Mouse (Mus musculus) heart, embryonic 11.5 days (tissue): ENCODE measurements around the gene Add3. TPM values are rescaled to one million over a fixed set of nuclear protein-coding genes. Genes with fewer than 3 reads are reported as not detected.
"Not testable (repeated sequence)": the region's sequence is repeated elsewhere in the genome, so short reads cannot be mapped to it uniquely, and the experiment has no call there.

Experiments
- ATAC-seq: fragments of 200-750 bp; cut with Nextera tagmentation; replicated peaks from 2 replicates; pipeline ENCODE4 v1.8.0; 2017; ENCODE audit warnings: moderate library complexity; ENCODE audit not compliant: insufficient number of reproducible peaks, low FRiP score, low TSS enrichment
- H3K27ac ChIP-seq: fragments of 300-500 bp; sonication (generic); 2 replicates; pipeline ENCODE4 v1.5.1; 2014; ENCODE audit warnings: mild to moderate bottlenecking, low read depth, low read length
- H3K27me3 ChIP-seq: fragments of 300-500 bp; sonication (generic); 2 replicates; pipeline ENCODE4 v1.6.1; 2014; ENCODE audit warnings: mild to moderate bottlenecking, low read length, mixed read lengths; ENCODE audit not compliant: control insufficient read depth, insufficient read depth
- H3K36me3 ChIP-seq: fragments of 300-500 bp; sonication (generic); 2 replicates; pipeline ENCODE4 v1.6.1; 2014; ENCODE audit warnings: mild to moderate bottlenecking, low read length, moderate library complexity, mixed read lengths; ENCODE audit not compliant: control insufficient read depth, insufficient read depth
- H3K4me1 ChIP-seq: fragments of 300-500 bp; sonication (generic); 2 replicates; pipeline ENCODE4 v1.6.1; 2014; ENCODE audit warnings: low read length; ENCODE audit not compliant: control insufficient read depth, insufficient read depth
- H3K4me2 ChIP-seq: fragments of 300-500 bp; sonication (generic); 2 replicates; pipeline ENCODE4 v1.6.1; 2014; ENCODE audit warnings: mild to moderate bottlenecking, moderate library complexity
- H3K4me3 ChIP-seq: fragments of 300-500 bp; sonication (generic); 2 replicates; pipeline ENCODE4 v1.5.1; 2014; ENCODE audit warnings: low read depth, low read length
- H3K9ac ChIP-seq: fragments of 300-500 bp; sonication (generic); 2 replicates; pipeline ENCODE4 v1.6.1; 2014; ENCODE audit warnings: mild to moderate bottlenecking, low read depth, low read length, moderate library complexity
- H3K9me3 ChIP-seq: fragments of 300-500 bp; sonication (generic); replicated peaks from 2 replicates; pipeline ENCODE4 v1.6.1; 2016; ENCODE audit warnings: low read length; ENCODE audit not compliant: control insufficient read depth
- WGBS: fragments of 180-500 bp; shearing (Covaris S2); extraction: QIAGEN DNeasy Blood & Tissue Kit; methylation state at CpG from one replicate; pipeline ENCODE4 v1.1.7; 2014; ENCODE audit not compliant: insufficient replicate concordance; 5-methylcytosine and 5-hydroxymethylcytosine counted together
- polyA plus RNA-seq: library from polyadenylated mRNA; unstranded; fragments of >200 nt; fragmentation: Nextera tagmentation; extraction: Ambion mirVana; gene quantifications from 2 replicates; pipeline ENCODE4 v1.2.1, GENCODE M21; 2014

Gene Add3
- polyA plus RNA-seq, 1 experiment from 2014 or later, result 133 TPM

DNA sequence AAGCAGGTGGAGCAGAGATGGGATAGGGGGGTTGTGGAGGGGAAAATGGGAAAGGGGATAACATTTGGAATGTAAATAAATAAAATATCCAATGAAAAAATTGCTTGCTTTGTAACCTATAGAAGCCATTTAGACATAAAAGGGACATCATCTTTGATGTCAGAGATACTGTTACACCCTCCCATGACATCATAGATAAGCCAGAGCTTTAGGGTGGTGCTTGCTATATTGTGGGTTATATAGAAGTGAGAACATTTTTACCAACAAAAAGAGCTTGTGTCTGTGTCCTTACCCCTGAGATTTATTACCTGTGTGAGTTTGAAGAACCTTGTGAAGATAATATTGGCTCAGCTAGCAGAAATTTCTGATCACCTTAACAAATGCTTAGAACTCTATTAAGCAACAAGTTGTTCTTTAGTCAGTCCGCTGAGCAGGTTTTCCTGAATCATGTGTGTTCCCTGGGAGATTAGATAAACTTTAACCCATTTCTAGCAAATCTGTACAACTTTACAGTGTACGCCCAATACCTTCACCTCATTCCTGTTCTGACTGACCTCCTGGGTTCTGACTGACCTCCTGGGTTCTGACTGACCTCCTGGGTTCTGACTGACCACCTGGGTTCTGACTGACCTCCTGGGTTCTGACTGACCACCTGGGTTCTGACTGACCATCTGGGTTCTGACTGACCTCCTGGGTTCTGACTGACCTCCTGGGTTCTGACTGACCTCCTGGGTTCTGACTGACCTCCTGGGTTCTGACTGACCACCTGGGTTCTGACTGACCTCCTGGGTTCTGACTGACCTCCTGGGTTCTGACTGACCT lies 85.2 kb downstream of the Add3 start:
- H3K4me2 ChIP-seq, ATAC-seq, H3K4me3 ChIP-seq, H3K9ac ChIP-seq, H3K9me3 ChIP-seq, H3K27me3 ChIP-seq: not testable (repeated sequence)
- Histone ChIP-seq H3K27ac (0 out of 2 replicates have a peak overlapping the region, but pooled peaks have one; percentile 22), H3K36me3 (peaks cover 17% of the 10 kb centered on the region), H3K4me1 (peaks cover 33% of the 10 kb centered on the region)
- 65% methylated on average over 2 of the region's 2 CpGs for WGBS

- no peak overlapping the region for H3K4me3 ChIP-seq
- no peak overlapping the region for H3K4me2 ChIP-seq
- H3K27me3 ChIP-seq, result no peaks in the 10 kb centered on the region
- no peaks in the 10 kb centered on the region for H3K9me3 ChIP-seq
- peaks cover 19% of the 10 kb centered on the region for H3K36me3 ChIP-seq
- H3K27ac ChIP-seq, result no peak overlapping the region
- ATAC-seq, result no peak
- peaks cover 33% of the 10 kb centered on the region for H3K4me1 ChIP-seq
- H3K9ac ChIP-seq, result no peak overlapping the region
- 75% methylated on average over 13 of the region's 13 CpGs for WGBS
Observed at GRCm38 (mm10) chr19:53226651-53227050, 86.4 kb downstream of the Add3 start.

DNA sequence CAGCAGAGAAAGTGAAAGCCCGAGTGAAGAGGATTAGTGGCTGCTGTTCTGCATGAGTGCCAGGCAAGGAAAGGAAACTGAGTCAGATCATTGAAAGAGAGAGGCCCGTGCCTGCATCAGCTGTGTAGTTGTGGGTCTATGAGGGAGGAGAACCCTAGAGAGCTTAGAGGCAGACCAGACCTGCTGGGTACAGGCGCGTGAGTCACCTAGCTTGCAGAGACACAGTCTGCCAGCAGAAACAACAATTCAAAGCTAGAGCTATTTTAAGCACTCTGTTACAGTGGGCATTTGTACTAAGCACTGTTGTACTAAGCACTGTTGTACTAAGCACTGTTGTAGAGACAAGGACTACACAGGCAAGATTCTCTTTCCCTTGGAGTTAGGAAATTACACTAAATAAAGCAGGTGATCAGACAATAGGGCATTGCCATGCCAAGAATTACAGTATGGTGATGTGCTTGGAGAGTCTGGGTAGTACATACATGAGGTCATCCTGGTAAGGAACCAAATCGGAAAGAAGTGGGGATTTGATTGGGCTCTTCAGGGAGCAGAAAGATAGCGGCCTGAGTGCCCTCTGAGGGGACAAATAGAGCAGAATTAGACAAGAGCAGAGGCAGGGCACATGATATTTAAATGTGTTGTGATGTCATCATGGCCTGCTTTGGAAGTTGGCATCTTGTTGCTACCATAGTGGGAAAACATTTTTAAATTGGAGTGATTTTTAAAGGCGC lies 88.0 kb downstream of the Add3 start:
- H3K9ac ChIP-seq, result no peak overlapping the region
- no peaks in the 10 kb centered on the region for H3K27me3 ChIP-seq
- peak overlapping the region; percentile 22; the same call in 1 of the 2 replicates for H3K27ac ChIP-seq
- no peaks in the 10 kb centered on the region for H3K9me3 ChIP-seq
- H3K4me1 ChIP-seq, result peaks cover 33% of the 10 kb centered on the region
- H3K4me3 ChIP-seq, result no peak overlapping the region
- WGBS, result 78% methylated on average over 7 of the region's 7 CpGs
- H3K36me3 ChIP-seq, result peaks cover 30% of the 10 kb centered on the region
- 0 out of 2 replicates have a peak, but pooled peaks have one; percentile 24 for ATAC-seq
- no peak overlapping the region for H3K4me2 ChIP-seq

DNA sequence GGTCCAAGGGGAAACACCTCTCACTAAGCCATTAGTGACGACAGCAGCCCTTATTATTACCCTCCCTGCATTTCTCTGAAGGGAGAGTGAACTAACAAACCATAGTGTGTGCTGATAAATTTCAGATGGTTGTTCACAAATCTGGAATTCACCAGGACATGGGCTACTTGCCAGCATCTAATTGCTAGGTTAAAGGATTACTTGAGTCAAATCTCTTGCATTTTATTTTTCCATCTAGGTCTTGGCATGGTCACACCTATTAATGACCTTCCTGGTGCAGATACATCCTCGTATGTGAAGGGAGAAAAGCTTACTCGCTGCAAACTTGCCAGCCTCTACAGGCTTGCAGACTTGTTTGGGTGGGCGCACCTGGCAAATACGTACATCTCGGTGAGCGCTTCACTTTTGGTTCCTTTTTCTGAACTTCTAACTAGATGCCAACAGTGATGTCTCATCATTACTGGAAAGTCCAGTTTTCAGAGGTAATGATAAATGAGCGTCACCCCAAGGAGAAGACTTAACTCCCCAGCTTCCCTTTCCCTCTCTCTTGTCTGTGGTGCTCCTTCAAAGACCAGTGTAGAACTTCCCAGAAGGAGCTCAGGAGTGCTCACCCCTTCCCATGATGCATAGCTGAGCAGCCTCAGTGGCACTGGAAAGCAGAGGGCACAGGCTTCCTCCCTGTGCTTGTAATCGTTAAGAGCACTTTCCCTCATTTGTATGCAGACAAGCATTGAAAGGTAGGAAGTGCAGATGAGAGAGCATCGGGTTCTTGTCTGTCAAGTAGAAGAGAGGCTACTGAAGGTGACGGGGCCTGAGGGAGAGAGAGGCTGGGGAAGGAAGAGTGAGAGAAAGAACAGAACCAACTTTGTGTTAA lies 90.9 kb downstream of the Add3 start:
- Histone ChIP-seq H3K9me3 (no peaks in the 10 kb centered on the region), H3K4me1 (peaks cover 17% of the 10 kb centered on the region), H3K9ac (no peak overlapping the region), H3K36me3 (peaks cover 45% of the 10 kb centered on the region), H3K27me3 (no peaks in the 10 kb centered on the region), H3K27ac (no peak overlapping the region), H3K4me2 (no peak overlapping the region), H3K4me3 (no peak overlapping the region)
- ATAC-seq, result no peak
- WGBS, result 78% methylated on average over 11 of the region's 11 CpGs

DNA sequence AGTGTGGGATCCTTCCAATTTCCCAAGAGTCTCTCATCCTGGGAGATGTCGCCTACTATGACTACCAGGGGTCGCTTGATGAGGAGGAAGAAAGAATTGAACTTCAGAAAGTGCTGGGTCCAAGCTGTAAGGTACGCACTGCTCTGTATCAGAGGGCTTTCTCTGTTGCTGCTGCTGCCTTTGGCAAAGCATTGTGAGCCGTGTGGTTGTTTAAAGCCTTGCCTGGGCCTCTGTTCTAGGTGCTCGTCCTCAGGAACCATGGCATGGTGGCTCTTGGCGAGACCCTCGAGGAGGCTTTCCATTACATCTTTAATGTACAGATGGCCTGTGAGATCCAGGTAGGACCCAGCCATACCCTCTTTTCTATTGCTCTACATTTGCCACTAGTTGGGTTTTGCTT lies 93.3 kb downstream of the Add3 start:
- H3K4me2 ChIP-seq, result no peak overlapping the region
- H3K9me3 ChIP-seq, result no peaks in the 10 kb centered on the region
- 92% methylated on average over 7 of the region's 7 CpGs for WGBS
- H3K4me3 ChIP-seq, result no peak overlapping the region
- no peak overlapping the region for H3K27ac ChIP-seq
- H3K4me1 ChIP-seq, result no peaks in the 10 kb centered on the region
- ATAC-seq, result no peak
- H3K36me3 ChIP-seq, result peaks cover 43% of the 10 kb centered on the region
- H3K9ac ChIP-seq, result no peak overlapping the region
- no peaks in the 10 kb centered on the region for H3K27me3 ChIP-seq

DNA sequence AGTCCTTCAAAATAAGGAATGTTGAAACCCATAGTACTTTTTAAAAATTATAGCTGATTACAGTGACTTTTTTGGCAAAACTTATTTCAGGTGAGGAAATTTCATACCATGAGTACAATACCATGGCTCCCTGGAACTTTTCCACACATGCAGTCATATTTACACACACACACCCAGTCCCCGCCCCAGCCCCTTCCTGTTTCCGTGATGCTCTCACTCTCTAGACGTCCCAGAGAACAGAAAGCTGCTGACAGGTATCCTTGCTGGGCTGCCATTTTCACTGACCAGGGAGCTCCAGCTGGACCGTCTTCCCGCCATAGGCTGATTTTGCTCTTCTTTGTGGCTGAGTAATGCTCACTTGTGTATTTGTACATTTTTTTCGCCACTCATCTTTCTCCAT lies 101.6 kb downstream of the Add3 start:
- no peak for ATAC-seq
- H3K4me2 ChIP-seq, result no peak overlapping the region
- no peaks in the 10 kb centered on the region for H3K4me1 ChIP-seq
- no peak overlapping the region for H3K9ac ChIP-seq
- no peak overlapping the region for H3K4me3 ChIP-seq
- 68% methylated on average over 6 of the region's 6 CpGs for WGBS
- no peaks in the 10 kb centered on the region for H3K27me3 ChIP-seq
- H3K27ac ChIP-seq, result no peak overlapping the region
- peaks cover 46% of the 10 kb centered on the region for H3K36me3 ChIP-seq
- no peaks in the 10 kb centered on the region for H3K9me3 ChIP-seq

GRCm38 (mm10) chr19:53243956-53244355 lies 103.7 kb downstream of the Add3 start:
- Histone ChIP-seq H3K27me3 (no peaks in the 10 kb centered on the region), H3K9me3 (no peaks in the 10 kb centered on the region), H3K27ac (no peak overlapping the region), H3K4me1 (no peaks in the 10 kb centered on the region; the same call in 1 of the 2 replicates), H3K9ac (no peak overlapping the region), H3K4me3 (no peak overlapping the region), H3K4me2 (no peak overlapping the region), H3K36me3 (peaks cover 33% of the 10 kb centered on the region)
- WGBS, result 80% methylated on average over 10 of the region's 10 CpGs
- ATAC-seq, result no peak

GRCm38 (mm10) chr19:53247558-53247957 lies 107.3 kb downstream of the Add3 start:
- no peak overlapping the region for H3K27ac ChIP-seq
- no peaks in the 10 kb centered on the region for H3K9me3 ChIP-seq
- no peak overlapping the region; the same call in 1 of the 2 replicates for H3K4me2 ChIP-seq
- peak; percentile 75; the same call in 1 of the 2 replicates for ATAC-seq
- H3K9ac ChIP-seq, result no peak overlapping the region
- H3K4me1 ChIP-seq, result no peaks in the 10 kb centered on the region; the same call in 1 of the 2 replicates
- 64% methylated on average over 2 of the region's 2 CpGs for WGBS
- no peak overlapping the region for H3K4me3 ChIP-seq
- H3K36me3 ChIP-seq, result peaks cover 10% of the 10 kb centered on the region
- no peaks in the 10 kb centered on the region for H3K27me3 ChIP-seq
